Mouse (Mus musculus) hematopoietic stem cell, adult 5-6 weeks (primary cell): ENCODE measurements around the gene Mamdc2. TPM values are rescaled to one million over a fixed set of nuclear protein-coding genes. Genes with fewer than 3 reads are reported as not detected.
"Not testable (repeated sequence)": the region's sequence is repeated elsewhere in the genome, so short reads cannot be mapped to it uniquely, and the experiment has no call there.

Experiments
- ATAC-seq, 2 experiments: fragments of 125-278 bp in 1 of 2; replicated peaks in 1 of 2; 2 replicates each; pipeline ENCODE4 v1.8.0; 2016 to 2017; ENCODE audit warnings: inconsistent platforms in 2 of 2, mild to moderate bottlenecking in 2 of 2, moderate number of reproducible peaks in 2 of 2, low read depth in 1 of 2, moderate TSS enrichment in 1 of 2; ENCODE audit not compliant: low FRiP score in 2 of 2, poor library complexity in 2 of 2, severe bottlenecking in 2 of 2, insufficient read depth in 1 of 2, low TSS enrichment in 1 of 2
- total RNA-seq: library from RNA; stranded (forward); fragments of 172-1452, 232-1000 nt; gene quantifications from 2 replicates; pipeline ENCODE4 v1.2.3, GENCODE M21; 2017

Gene Mamdc2
- 11.1 and 15.6 TPM in 2 replicates for total RNA-seq

DNA sequence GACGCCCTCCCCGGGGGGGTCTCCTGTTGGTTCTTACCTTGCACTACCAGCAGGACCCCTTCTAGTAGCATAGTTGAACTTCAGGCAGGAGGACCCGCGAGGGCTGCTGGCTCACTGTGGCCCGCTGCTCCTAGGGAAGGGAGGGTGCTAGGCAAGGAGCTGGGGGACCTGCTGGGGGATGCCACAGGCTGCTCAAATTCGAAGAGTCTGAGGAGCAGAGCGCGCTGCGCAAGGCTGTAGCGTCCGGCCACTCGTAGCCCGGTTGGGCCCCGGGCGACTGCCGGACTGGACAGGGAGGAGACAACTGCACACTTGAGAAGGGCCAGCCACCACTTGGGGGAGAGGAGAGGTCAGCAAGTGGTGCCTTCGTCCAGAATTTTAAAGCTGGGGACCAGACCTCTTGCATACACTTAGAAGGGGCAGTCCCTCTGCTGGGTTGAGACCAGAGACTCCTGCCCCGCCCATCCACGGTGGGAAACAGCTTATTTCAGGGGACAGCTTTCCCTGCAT lies at the start of gene Mamdc2:
Mamdc2 (minus strand) TSS at position 455 of the 510 bp plus-strand sequence.
- peak; percentile 4 to 36; a peak in 2 of 4 replicates for ATAC-seq

- ATAC-seq, result no peak
Observed at GRCm38 (mm10) chr19:23498011-23498410, 49.8 kb upstream of the Mamdc2 start.

- no peak for ATAC-seq
Observed at GRCm38 (mm10) chr19:23497171-23497917, 49.1 kb upstream of the Mamdc2 start.

DNA sequence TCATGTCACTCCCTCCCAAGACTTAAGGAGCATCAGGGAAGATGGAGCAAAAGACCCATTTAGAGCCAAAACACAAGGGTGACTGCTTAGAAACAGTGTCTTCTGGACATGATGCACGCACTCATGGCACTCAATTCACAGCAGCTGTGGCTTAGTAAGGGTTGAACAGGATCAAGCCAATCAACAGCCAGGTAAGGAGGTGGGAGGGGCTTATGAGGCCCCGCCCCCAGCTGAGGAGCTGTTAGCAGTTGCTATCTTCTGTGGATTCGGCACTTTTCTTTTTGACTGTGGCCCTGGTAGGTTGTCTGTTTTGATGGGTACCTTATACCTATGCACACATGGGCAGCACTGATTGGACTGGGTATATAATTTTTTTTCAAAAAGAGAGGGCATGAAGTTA lies 48.3 kb upstream of the Mamdc2 start:
- ATAC-seq, result no peak

DNA sequence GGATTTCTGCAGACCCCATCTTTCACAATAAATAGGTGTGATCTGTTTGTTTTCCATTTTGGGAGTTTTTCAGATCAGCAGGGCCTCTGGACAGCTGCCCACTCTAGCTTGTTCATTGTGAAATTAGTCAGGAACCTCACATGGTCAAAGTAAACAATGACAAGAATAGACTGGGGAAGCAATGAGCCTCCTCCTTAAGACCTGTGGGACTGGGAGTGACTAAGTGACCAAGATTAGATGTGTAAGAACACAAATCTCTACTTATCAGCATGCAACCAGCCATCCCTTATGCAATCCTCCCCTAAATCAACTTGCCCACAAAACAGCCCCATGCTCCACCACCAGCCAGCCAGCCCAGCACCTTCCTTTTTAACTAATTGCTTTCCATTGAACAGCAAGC lies 44.4 kb upstream of the Mamdc2 start:
- ATAC-seq, result peak; percentile 40 to 54; a peak in 3 of 4 replicates

DNA sequence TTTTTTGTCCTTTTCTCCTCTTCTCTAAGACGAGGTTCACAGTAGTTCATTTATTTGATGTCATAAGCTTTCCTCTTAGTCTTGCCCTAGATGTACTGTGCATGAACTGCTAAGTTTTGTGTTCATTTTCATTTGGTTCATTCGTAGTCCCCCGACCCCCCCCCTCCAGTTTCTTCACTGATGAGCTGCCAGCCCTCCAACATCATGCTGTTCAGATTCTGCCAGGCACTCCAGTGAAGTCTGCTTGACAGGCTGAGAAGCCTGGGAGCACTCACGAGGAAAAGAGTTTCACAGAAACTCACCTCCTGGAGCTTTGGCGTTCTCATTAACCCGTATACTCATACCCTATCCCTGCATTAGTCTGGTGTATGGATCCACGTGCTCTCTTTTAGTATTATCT lies 42.5 kb upstream of the Mamdc2 start:
- not testable (repeated sequence) for ATAC-seq

- peak; percentile 75 to 80 for ATAC-seq
Observed at GRCm38 (mm10) chr19:23489780-23490179, 41.5 kb upstream of the Mamdc2 start.

DNA sequence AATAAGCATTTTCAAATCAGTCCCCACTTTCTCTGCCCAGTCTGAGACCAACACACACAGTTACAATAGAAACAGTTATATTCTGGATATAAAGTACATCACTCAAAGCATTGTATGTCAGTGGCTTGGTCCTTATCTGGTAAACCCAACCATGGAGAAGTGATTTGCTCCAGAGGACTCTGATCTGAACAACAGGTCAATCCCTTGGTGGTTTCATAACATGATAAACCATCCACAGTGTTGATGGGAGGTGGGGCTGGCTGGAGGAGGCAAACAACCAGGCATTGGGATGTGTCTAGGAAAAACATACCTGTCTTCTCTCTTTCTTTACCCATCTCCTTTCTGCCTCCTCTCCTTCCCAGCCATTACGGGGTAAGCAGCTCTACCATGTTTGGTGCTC lies 39.2 kb upstream of the Mamdc2 start:
- ATAC-seq, result no peak

GRCm38 (mm10) chr19:23486631-23487270 lies 38.5 kb upstream of the Mamdc2 start:
- no peak for ATAC-seq

DNA sequence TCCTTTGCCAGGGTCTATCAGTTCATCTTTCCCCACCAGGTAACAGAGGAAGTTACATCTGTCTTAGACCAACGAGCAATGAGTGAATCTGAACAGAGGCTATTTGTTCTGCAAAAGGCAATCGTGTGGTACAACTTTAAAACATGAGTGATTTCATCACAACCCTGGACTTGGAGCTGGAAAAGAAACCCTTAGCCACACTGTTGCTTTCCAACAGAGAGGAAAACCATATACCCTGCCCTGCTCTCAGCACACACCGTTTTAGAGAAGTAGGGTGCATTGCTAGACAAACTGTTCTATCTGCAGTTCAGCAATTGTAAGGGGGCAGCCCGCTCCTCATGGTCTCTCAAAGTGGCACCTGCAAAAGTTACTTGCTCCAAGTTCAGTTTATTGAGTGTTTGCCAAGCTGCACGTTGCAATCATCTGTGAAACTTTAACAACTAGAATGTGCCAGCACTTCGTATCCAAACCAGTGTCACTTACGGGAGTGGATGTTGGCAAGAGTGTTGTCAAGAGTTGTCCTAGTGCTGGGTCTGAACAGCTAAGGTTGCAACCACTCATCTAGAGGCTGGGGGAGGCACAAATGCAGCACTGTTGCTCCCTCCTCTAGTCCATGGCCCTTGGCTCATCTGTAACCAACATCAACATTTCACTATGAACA lies 37.8 kb upstream of the Mamdc2 start:
- ATAC-seq, result no peak

DNA sequence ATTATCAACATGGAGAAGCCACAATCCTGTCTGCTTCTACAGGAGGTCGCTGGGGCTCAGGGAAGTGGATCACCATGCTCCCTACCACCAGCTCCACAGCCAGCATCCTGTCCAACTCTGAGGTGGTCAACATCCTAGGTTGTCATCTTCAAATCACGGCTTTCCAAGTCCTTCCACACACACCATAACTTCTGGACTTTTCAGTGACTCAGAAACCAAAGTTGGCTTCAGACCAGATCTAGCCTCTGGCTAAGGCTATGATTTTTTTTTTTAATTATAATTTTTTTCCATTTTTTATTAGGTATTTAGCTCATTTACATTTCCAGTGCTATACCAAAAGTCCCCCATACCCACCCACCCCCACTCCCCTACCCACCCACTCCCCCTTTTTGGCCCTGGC lies 34.3 kb upstream of the Mamdc2 start:
- not testable (repeated sequence) for ATAC-seq

GRCm38 (mm10) chr19:23479597-23479967 lies 31.3 kb upstream of the Mamdc2 start:
- ATAC-seq, result no peak

GRCm38 (mm10) chr19:23478895-23479596 lies 30.8 kb upstream of the Mamdc2 start:
- ATAC-seq, result no peak

DNA sequence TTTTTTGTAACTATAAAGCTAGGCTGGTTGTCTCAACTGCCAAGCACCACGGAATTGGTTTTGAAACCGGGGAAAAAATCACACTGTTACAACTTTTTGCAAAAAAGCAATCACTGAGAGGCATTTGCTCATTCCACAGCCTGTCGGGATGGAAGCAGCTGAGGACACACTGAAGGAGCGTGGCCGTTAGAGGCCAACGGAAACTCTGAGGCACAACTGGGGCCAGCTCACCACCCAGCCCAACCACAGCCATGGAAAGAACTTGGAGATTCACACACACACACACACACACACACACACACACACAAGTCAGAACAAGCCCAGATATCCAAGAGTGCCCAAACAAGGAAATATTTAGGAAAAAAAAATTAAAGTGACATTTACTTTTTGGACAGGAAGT lies 29.6 kb upstream of the Mamdc2 start:
- ATAC-seq, result no peak

DNA sequence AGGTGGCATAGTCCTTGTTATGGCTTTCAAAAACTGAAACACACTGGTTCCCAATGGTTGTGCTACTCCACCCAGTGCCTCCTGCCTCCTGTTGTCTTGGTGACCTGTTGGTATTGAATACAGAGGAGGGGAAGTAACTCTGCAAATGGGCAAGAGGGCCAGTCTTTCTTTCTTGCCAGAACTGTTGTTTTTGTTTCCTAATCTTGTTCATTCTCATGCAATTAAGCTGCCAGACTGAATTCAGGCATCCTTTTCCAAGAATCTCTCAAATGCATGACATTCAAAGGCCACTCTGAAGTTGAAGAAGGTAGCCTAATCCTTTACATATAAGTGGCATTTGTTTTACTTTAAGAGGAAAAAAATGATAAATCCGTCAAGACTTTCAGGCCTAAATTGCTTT lies 19.6 kb upstream of the Mamdc2 start:
- ATAC-seq, result no peak

GRCm38 (mm10) chr19:23467011-23467410 lies 18.8 kb upstream of the Mamdc2 start:
- no peak for ATAC-seq

DNA sequence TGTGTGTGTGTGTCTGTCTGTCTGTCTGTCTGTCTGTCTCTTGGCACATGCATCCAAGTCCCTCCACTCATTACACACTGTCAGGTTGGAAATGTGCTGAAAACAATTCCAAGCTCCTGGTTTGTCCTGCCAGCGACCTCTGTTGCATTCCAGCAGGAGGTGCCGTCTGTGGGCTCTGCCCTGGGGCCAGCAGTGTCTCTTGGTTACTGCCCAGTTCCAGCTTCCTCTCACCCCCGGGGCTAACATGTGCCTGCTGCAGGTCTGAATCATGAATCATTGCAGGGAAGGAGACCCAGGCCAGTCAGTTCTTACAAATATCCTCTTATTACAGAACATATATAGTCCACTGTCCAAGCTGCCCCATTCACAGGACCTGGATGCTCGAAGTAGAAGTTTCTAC lies 9.2 kb upstream of the Mamdc2 start:
- no peak for ATAC-seq

DNA sequence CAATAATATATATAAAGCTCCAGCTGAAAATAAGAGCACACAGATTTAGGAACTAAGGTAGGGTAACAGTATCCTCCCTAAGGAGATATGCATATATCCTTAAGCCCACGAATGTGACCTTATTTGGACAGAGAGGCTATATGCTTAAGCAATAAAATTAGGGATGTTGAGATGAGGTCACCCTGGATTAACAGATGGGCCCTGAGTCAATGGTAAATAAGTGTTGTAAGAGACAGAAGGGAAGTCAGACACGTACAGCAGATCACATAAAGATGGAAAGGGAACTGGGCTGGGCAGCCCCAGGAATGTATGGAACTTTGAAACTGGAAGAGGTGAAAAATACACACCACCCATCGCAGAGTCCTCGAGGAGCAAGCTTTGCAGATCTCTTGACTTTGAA lies 3.1 kb upstream of the Mamdc2 start:
- no peak for ATAC-seq
